Mouse (Mus musculus): ENCODE measurements around the gene Abhd4.
A peak's percentile ranks its signal among the peaks of the same experiment; 100 is the strongest.
"Not testable (repeated sequence)": the region's sequence is repeated elsewhere in the genome, so short reads cannot be mapped to it uniquely, and the experiment has no call there.

The Abhd4 gene

DNA sequence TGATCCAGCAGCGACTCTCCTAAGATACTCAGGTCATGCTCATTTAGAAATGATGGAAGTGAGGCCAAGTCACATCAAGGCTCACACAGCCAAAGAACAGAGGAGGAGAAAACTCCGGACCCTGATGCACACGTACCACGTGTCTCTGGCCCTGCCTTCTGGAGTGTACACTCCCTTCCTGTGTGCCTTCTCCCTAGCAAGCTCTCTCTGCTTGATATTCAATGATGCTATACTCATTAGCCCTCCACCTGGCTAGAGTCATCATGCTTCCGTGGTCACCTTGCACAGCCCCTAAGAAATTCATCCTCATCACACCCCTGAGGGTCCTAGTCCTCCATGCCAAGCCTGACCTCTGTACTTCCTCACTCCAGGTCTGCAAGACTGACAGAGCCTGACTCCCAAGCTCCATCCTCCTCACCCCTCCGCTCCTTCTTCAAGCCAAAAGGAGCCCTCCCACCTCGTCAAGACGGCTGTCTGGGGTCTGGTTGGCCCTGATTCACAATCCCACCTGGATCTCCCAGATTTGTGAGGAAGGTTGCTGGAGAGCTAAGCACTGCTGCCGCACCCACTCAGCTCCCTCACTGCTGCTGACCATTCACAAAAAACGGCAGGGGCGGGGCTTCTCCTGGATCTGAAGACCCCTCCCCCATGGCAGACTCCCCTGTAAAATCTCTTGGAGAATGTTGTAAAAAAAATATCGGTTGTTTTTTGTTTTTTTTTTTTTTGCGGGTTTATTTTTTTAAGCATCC, 30.5 kb upstream of the Abhd4 start:
- no peak for DNase-seq (ENCODE audit: low read depth, low spot score)

GRCm38 (mm10) chr14:54224064-54224417, 29.9 kb upstream of the Abhd4 start:
- DNase-seq (ENCODE audit: low read depth, low spot score): no peak

DNA sequence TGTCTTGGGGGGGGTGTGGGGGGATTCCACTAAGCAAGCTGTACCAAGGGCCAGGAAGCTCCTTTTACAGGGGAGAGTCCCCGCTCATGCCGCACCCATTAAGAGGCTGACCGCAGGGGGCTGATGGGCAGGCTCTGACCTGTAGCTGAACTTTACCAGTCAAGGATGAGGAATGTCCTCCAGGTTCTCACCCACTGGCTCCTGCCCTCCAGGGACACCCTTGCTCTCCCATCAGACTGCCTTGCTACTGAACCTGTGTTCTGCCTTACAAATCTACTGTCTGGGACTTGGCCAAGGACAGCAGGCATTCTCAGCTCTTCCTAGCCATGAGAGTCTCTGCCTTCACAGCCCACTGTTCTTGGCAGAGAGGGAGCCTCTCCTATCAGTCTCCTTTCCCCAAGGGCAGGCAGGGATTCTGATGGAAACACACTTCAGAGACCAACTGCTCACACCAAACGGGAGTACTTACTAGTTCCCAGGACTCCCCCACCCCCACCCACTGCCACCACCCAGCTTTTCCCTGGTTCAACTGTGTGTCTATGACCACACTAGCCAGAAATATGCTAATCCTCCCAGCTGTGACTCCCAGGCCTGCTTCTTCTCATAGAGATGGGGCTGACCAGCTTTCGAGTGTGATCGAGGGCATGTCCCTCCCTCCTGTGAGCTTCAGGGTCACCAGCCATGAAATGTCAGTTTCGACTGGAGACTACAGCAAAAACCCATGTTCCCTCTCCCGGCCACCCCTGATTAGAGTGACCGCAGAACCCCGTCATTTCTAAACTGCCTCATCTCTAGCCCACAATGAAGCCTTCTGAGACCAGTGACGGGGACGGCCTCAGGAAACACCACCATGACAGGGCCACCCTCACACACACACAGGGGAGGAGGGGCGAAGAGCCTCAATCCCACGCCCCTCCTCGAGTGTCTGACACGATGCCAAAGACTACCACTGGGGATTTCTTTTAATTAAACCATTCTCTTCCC, 29.2 kb upstream of the Abhd4 start:
- no peak for DNase-seq (ENCODE audit: low read depth, low spot score)

DNA sequence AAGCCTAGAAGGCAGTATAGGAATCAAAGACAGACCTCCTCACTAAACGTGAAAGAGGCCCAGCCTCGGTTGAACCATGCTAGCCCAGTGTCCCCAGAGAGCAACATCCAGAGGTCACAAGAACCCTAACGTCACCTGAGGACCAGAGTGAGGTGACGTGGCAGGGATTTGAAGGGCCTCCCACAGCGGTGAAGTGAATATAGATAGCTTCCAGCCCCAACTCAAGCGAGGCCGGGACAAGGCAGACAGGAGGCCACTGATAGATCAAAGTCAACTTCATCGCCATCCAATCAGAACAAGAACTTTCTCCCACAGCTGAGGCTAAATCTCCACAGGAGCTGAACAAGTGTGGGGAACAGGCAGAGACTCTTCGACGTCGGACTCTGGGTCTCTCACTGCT, 28.3 kb upstream of the Abhd4 start:
- no peak for DNase-seq (ENCODE audit: low read depth, low spot score)

DNA sequence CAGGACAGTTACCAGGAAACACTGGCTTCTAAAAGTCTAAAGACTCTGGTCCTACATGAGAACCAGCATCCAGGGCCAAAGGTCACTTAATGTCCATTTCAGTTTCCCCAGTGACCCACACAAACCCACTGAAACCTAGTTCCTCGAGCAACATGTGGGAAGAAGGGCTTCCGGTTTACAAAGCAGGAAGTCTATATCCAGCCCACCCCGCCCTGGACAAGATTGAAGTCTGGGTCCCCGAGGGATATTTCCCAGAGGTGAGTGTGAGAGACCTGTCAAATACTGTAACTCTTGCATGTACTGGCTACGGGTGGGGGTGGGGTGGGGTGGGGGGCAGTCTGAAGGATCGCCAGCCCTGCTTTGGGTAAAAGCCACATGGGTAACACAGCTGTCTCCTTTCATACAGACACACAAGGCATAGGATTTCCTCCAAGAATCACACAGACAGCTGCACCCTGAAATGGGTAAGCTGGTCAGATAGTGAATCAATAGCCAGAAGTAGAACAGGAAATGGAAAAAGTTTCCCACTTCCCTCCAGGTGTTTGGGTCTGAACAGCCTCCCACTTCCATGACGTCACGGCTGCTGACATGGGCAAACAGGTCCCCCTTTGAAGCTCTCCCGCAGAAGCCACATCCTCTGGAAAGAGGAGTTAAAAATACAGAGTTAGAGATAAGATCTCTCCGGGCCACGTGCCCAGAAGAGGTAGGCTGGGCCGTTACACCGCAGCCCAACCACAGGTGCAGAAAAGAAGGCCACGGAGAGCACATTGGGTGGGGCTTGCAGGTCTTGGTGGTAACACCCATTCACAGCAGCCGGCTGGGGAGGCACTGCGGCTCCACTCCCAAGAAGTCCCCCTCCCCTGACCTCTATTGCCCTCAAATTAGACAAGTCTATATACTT, 26.8 kb upstream of the Abhd4 start:
- DNase-seq (ENCODE audit: low read depth, low spot score): no peak

DNA sequence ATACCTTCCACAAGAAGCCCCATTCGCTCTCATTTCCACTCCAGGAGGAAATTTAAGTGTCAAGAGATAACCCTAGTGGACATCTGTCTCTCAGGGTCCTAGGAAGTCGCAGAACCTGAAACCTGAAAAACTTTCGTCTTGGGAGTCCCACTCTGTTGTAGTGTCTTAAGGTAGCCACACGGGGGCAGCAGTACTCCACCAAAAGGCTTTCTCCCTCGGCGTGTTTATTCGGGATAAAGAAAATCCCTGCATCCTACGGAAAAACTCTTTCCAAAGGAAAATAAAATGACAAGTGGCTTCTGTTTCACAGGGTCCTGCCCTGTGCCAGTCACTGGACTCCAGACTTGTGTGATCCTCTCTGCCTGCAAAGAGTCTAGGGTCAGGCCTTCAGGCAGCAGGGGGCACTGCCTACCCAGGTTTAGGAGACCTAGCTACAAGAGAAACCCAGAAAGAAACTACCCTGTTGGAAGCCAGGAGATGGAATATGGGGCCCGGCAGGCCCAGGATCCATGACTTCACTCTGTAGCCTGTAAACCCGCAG, 26.0 kb upstream of the Abhd4 start:
- DNase-seq (ENCODE audit: low read depth, low spot score): peak; percentile 26

- no peak for DNase-seq (ENCODE audit: low read depth, low spot score)
These were observed 25.5 kb upstream of the Abhd4 start for GRCm38 (mm10) chr14:54228501-54228900.

GRCm38 (mm10) chr14:54228933-54229713, 24.9 kb upstream of the Abhd4 start:
- DNase-seq (ENCODE audit: low read depth, low spot score): no peak

DNA sequence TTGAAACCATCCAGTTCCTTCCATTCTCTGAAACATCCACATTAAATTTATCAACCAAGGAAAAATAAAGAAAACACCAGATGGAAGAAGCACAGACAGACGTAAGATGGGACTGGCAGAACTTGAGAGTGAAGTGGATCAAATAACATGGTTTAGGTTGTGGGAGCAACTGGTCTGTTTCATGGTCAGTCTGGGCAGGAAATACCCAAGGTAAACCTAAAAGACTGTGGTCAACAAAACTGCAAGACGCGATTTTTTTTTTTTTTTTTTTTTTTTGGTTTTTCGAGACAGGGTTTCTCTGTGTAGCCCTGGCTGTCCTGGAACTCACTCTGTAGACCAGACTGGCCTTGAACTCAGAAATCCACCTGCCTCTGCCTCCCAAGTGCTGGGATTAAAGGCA, 24.1 kb upstream of the Abhd4 start:
- not testable (repeated sequence) for DNase-seq (ENCODE audit: low read depth, low spot score)

- DNase-seq (ENCODE audit: low read depth, low spot score): no peak
These were observed 23.3 kb upstream of the Abhd4 start for GRCm38 (mm10) chr14:54230638-54231150.

DNA sequence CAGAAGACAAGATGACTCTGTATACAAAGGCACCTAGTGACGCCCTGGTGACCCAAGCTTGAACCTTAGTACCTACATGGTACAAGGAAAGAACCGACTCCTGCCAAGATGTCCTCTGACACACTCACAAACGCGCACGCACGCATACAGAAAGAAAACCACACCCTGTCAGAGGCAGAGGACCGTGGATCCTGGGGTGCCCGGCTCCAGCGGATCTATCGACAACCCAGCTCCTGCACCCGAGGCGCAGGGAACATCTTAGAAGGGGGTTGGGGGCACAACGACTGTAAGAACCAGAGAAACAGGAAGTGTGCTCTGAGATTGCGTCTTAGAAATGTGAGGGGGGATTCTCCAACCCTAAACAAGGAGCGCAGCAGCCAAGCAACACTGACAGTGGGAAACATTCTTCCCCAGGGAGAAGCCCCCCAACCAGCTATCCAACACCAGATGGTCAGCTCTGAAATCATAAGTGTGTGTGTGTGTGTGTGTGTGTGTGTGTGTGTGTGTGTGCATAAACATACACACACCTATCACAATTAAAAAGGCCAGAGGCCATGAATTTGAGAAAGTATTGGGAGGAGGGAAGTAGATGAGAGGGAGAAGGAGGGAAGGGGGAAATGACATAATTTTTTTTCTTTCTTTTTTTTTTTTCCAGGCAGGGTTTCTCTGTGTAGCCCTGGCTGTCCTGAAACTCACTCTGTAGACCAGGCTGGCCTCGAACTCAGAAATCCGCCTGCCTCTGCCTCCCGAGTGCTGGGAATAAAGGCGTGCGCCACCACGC, 22.6 kb upstream of the Abhd4 start:
- DNase-seq (ENCODE audit: low read depth, low spot score): no peak

DNA sequence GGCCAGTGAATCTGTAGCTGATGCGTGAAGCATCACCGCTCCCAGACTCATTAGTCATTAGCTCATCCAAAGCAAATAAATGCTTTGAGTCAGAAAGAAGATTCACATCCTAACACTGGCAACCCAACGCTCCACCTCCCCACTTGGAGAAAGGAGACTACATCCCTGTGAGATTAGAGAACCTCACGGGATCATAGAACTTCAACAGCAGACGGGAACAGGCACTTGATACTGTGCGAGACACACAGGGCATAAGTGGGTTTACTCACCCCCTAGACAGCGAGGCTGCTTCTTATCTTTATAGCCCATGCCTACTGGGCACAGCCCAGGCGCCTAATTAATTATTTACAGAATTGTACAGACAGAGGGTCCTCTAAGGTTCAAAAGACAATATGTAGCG, 21.8 kb upstream of the Abhd4 start:
- DNase-seq (ENCODE audit: low read depth, low spot score): no peak

GRCm38 (mm10) chr14:54232811-54233558, 21.0 kb upstream of the Abhd4 start:
- no peak for DNase-seq (ENCODE audit: low read depth, low spot score)

- DNase-seq (ENCODE audit: low read depth, low spot score): no peak
These were observed 20.3 kb upstream of the Abhd4 start for GRCm38 (mm10) chr14:54233559-54234143.

DNA sequence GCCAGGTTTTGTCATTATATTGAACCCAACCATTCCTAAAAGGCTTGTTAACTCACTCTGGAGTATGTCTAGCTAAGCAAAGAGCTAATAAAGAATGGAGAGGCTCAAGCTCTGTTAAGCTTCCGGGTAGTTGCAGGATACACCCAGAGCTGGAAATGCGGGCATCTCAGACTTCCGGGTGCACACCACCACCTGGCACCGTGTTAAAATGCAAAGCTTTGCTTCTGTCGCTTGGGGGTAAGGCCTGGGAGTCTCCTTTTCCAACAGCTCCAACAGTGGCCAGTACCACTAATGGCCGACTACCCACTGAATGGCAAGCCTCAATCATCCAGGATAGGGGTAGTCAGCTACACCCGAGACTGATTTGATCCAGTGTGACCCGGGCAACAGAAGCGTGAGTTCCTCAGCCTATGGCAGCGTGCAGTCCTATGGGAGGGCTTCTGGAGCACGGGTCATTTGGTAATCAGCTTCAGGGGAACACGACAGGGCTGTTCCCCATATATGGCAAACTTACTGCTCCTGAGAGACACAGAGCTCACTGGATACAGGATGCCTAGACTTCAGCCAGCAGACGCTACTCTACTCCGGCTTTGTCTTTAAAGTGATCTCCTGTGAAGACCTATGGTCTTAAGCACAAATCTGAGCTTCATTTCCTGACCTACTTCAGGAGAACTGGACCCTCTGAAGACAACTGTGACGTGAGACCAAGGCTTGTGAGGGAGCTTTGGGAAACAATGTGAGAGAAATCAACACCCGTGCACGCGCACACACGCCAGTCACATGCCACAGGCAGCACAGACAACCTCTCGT, 19.6 kb upstream of the Abhd4 start:
- no peak for DNase-seq (ENCODE audit: low read depth, low spot score)

GRCm38 (mm10) chr14:54235825-54236540, 18.0 kb upstream of the Abhd4 start:
- DNase-seq (ENCODE audit: low read depth, low spot score): no peak

DNA sequence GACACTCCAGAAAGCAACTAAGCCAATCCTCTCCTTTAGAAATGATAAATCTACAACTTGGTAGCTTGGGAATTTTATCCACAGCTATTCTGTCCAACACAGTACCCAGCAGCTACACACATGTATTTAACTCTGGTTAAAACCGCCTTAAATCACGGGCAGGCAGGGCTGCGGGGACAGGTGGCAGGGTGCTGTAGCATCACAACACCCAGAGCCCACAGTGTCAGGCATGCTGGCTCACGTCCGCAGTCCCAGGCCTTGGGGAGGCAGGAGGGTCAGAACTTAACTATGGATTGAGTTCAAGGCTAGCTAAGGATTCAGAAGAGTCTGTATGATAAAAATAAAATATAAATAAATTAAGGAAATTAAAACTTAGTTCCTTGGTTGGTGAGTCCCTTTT, 17.1 kb upstream of the Abhd4 start:
- no peak for DNase-seq (ENCODE audit: low read depth, low spot score)

Data from brain, embryonic 18.5 days (tissue).